Mouse (Mus musculus) lung, postnatal 10 days (tissue): ENCODE data around the gene Aoc1.
"Not testable (repeated sequence)": the region's sequence is repeated elsewhere in the genome, so short reads cannot be mapped to it uniquely, and the experiment has no call there.

ENCODE experiments used
- DNase-seq: peaks from one replicate; pipeline ENCODE4 v3.0.0; 2021

The Aoc1 gene

DNA sequence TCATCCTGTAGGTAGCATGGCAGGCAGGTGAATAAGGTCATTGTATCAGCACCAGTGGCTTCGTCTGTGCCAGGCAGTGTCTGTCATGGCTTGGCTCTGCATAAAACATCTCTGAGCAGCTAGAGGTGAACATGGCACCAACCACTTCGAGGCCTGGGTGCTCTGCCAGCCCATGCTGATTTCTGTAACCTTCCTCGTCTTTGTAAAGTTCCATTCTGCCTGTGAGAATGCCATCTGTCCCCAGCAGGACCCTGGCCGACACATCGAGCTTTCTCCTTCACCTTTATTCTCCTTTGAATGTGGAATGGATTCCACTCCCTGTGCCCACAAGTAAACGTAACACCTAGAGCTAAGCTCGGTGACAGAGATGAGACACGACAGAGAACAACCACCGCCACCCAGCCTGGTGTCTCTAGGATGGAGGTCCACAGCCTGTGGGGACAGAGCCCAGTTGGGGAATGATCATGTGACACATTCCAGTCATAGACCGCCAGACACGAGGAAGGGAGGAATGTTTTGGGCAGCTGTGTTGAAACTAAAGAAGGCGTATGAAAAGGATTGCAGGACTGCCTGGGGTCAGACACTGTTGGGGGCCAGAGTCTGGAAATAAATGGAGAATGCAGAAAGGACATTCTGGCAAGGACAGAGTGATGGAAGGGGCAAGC, 10.9 kb upstream of the Aoc1 start:
- peak; percentile 54 for DNase-seq

DNA sequence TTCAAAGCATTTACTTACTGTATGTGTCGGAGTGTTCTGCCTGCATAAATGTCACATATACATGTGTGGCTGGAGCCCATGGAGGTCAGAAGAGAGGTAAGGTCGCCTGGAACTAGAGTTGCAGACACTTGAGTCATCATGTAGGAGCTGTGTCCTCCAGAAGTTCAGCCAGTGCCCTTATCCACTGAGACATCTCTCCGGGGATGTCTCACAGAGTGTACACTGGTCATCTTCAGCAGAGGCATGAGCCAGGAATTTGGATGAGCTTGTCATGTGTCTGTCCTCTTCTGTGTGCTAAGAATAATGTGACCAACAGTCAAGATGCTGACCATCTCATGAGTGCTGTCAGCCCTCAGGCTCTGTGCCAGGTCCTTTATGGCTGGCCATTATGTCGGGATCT, 9.9 kb upstream of the Aoc1 start:
- DNase-seq = no peak

DNA sequence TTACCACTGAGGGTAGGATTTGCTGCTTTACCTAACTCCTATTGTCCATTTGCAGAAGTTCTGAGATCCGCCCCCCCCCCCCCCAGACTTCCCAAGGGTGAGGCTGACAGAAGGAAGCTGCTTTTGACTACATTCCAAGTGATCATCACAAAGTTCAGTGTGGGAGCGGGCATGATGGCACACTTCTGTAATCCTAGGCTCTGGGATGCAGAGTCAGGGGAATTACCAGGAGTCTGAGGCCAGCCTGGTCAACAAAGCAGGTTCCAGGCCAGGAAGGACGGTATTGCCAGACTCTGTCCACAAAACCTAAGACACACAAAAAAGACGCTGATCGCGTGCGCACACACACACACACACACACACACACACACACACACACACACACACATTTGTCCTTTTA, 9.2 kb upstream of the Aoc1 start:
- DNase-seq = peak; percentile 23

DNA sequence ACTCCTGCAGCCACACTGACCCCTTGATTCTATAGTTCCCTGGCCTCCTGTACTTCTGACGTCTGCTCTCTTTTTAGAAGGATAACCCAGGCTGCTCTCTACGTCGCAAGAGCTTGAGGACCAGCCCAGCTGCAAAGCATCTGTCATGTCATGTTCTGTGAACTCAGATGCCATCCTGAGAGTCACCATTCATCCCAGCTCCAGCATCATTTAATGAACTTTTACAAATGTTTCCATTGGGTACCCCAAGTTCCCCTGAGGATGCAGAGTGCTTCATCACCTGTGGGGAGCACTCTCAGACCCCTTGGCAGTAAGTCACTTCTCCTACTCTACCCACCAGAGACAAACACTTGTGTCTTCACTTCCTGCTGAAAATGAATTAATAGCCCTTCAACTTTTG, 8.5 kb upstream of the Aoc1 start:
- DNase-seq = no peak

DNA sequence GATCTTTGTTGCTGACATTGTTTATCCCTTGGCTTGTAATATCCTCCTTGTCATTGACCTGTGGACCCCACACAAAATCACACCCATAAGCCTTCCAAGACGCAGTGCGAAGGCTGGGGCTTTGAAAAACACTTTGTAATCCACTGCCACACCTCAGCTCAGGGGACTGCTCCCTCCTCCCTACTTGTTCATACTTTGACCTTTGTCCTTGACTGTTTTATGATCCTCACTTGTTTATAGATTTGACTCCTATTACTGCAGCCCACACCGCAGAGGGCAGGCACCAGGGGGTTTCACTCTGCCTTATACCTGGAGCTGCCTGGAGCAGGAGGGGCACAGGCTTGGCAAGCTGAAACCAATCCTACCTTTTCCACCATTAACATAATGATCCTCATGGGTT, 8.0 kb upstream of the Aoc1 start:
- DNase-seq = no peak

DNA sequence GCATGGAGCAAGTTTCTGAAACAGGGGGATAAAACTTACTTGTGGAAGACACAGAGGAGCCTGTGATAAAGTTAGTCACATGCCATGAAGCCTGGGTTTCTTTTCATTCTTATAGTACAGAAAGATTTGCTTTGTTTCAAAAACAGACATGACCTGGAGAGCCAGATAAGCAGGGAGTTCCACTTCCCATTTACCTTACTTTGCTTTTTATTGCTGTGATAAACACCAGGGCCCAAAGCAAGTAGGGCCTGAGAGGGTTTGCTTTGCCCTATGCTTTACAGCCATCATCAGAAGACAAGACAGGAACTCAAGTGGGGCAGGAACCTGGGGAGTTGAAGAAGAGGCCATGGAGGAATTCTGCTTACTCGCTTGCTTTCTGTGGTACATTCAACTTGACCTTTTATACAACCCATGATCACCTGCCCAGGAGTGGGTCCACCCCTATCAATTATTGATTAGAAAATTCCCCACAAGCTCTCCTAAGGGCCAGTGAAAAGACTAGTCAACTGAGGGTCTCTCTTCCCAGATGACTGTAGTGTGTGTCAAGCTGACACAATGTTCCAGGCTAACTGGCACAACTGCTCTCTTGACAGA, 7.4 kb upstream of the Aoc1 start:
- DNase-seq = no peak

DNA sequence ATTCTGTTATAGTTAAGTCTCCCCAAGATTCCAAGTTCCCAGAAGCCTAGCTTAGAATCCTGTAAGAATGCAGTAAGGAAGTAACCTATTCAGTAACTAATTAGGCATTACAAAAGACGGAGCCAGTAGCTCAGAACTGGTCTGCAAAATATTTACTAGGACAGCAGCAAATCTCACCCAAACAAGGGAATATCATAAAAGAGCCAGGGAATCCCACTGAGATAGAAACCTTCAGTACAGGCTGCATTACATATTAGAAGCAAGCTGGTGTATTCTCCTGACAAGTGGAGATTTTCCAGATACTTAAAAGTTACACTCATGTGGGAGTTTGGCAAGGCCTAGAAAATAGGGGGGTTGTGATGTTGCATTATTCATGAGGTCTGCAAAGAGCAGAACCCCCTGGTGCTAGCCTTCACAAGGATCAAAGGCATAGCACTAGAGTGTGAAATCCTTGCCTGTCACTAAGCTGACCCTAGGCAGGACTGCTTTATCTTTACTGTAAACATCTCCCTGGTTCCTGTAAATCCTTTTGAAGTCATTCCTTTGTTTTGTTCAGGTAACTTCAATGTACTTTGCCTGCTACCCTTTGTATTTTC, 6.2 kb upstream of the Aoc1 start:
- not testable (repeated sequence) for DNase-seq

DNA sequence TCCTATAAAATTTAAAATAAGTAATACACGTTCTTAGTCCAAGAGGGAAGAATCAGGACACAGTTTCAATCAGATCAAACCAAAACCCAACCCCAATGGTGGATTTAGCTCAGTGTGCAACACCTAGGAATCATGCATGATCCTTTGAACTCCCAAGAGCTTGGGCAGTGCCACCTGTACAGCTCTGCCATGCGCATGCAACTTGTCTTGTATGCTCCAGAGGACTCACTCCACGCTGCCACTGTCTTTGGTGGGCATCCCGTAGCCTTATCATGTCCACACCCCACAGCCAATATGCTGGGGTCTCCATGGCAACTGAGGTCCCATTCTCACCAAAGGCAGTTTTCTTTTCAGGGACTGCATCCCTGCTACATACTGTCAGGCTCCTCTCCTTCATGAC, 5.5 kb upstream of the Aoc1 start:
- DNase-seq = no peak

DNA sequence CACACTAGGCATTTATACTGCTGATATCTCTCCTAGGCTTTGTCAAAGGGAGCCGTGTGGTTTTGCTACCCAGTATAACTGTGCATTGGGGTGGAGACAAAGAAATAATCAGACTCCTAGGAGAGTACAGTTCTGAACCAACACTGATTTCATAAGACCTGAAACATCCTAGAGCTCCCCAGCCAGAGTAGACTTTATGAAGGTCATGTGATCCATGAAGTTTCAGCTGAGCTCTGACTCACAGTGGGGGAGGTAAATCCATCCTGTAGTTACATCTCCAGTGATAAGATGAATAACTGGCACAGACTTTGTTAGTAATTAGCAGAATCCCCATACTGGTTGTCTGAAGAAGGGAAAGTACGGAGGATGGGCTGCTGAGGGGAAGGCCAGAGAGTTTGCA, 2.9 kb upstream of the Aoc1 start:
- no peak for DNase-seq

DNA sequence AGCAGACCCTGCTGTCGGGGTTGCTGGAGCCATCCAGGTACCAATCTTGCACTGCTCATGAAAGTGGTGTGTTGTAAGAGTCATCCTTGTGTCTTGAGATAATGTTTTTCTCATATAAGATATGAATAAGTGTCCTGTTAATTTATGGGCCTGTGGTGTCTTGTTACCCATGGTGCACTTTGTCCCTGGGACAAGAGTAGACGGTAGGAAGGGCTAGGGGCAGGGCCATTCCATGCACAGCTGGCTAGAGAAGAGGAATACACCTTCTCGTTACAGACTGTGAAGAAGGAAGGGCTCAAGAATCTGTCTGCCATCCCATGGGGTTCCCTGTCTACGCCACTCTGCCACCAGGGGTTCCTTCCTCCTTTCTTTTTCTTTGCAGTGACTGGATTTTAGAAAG, 1.9 kb downstream of the Aoc1 start:
- DNase-seq = no peak

DNA sequence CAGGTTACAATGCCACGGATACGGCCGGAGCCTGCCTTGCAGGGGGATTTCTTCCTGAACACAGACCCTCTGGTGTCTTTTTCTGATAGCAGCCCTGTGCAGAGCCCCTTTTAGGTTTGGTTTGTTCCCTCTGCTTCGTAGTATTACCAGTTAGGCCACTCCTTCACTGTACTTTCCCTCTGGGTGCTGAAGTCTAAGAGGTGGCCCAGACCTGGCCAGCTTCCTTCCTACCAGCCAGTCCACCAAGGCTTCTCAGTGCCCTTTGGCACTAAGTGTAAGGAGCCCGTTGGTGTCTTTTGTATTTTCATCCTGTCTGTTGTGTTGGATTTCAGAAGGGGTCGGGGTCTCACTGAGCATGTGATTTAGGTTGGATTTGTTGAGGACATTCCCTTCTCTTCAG, 2.8 kb downstream of the Aoc1 start:
- no peak for DNase-seq

DNA sequence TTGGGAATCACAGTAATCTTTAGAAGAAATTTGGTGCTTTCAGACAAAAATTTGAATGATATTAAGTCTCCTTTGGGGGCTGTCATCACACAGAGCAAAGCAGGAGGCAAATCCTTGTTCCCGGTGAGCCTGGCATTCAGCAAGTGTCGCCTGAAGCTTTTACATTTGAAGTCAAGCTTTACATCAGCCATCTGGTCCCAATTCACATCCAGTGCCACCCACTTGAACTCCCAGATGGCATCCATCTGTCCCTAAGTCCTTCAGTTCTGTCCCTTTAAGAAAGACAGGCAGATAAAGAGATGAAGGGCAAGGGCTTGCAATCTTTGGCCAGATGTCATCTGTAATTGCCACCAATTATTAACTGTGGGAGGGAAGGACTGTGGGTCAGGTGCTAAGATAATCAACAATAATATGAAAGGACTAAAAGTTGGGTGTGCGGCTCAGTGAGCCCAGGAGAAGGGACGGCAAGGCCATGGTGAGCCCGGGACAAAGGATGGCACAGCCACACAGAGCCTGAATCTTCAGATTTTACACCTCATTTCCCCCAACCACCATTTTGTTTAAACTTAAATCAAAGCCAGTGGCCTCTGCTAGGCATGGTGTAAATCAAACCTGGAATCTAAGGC, 3.9 kb downstream of the Aoc1 start:
- no peak for DNase-seq

DNA sequence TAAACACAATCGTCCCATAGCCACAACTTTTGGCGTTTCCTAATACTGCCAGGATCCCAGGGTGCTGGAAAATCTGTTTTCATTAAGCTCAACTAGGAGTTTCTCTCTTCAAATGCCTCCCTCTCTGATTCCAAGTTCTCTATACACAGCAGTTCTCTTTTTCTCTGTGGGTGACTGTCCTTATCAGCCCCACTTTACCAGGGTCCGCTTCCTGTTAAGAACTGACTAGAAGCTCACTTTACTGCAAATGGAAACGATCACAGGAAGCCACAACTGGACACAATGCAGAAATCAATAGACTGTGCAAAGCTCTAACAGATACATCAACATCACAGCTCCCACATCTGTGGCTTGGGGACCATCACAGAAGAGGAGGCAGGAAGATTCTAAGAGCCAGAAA, 21.5 kb downstream of the Aoc1 start:
- no peak for DNase-seq

DNA sequence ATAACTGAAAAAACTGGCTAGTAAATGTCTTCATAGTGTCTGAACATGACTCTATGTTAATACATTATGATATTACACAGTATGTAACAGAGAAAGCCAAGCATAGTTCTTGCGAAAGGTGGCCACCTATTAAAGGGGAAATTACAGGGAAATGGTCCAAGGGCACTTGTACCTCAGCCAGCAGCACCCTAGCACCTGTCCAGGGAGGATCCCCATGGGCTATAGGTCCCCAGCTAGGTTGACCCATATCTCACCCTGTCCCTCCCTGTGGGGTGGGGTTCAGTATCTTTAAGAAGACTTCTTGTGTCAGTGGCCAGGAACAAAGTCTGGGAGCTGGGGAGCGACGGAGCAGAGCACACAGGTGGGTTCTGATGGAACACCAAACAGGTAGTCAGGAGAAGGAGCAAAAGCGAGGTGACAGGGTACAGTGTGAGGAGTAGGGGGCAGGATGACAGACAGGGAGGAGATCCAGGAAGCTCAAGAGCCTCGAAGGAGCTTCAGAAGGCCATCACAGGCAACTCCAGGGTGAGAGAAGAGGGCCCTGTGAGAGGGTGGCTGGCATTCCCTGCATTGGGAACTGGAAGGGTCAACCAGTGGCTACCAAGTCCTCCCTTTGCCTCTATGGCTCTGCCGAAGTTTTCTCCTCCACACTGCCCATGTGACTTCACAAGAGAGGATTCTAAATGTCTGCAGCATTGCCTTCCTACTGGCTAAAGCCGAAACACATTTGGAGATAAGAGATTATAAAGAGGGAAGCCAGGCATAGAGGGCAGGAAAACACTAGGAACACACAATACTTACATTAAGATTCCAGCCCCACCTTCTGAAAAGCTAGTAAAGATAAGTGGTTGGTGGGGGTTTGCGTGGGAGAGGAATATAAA, 22.5 kb downstream of the Aoc1 start:
- no peak for DNase-seq

DNA sequence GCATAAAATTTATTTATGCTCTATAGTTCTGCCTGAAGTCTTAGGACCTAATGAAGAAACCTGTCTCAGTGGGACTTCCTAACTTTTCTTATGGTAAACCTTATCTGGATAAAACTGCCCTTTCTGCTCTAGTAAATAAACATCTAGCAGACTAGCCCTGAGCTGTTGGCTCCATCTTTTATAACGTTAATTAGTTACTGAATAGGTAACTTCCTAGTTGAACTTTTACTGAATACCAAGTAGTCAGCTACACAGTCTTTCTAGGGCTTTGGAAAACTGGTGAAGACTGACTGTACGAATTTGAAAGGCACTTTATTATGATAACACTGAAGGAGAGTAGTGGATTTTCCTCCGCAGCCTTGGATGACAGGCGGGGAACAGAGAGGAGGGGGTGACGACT, 23.2 kb downstream of the Aoc1 start:
- DNase-seq = no peak

DNA sequence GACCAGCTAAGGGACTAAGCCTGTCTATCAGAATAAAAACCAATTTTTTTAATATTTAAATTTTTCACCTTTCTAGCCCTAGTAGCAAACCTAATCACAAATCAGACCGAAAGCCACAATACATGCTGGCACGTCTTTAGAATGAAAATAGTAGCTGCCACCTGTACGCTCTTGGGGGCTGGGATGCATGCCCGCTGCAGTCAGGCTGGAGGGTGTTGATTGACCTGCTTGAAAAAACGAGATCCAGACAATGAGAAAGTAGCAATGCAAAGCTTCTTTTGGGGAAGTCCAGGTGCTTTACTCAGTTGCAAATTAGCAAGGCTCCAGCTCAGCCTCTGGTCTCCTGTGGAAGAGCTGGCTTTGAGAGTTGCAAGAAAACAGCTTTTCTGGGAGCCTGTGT, 24.3 kb downstream of the Aoc1 start:
- no peak for DNase-seq

DNA sequence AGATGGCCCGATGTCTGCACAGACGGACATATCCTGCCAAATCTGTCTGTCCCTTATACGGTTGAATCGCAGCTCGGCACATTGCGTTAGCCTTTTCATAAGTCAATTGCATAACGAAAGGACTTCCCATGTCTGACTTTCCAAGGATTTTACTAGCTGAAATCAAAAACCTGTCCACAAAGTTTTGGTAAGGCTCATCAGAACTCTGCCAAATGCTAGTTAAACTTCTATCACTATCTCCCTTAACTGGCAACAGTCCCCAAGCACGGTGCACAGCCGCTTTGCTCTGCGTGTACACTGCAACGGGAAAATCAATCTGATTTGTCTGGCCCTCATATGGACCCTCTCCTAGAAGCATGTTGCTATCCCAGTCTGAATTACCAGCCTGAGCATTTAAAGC, 28.6 kb downstream of the Aoc1 start:
- not testable (repeated sequence) for DNase-seq

DNA sequence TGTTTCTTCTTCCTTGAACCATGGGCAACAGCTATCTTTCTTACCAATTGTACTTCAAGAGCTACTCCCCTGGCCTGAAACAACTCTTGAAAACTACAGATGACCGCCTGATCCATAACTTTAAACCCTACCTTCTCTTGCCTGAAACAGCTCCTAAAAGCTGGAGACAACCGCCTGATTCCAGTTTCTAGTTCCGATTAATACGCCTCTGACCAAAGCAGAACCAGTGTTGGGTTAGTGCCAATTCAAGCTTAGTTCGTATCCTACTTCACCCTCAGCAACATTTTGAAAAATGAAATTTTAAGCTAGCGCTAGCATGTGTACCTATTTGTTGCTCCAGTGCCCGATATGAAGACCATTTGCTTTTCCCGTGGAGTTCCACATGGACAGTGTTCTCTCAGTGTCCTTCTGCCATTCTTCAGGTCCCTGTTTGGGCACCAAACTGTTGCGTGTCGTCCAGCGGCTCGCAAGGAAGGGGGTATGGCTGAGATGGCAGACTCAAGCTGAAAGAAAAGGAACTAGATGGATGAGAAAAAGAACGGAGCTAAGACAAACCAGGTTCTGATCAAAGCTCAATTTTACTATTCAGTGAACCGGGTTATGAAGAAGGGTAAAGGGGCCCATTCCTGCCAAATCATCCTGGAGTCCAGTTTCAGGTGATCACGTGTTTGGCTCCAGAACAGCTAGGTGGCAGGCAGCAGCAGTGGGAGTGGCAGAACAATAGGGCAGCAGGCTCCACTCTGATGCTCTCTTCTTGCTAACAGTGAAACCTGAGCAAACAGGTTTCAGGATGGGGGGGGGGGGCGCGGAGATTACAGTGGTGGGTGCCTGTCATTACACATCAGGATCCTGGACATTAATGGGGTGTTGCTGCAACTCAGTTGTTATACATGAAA, 30.1 kb downstream of the Aoc1 start:
- DNase-seq = no peak

DNA sequence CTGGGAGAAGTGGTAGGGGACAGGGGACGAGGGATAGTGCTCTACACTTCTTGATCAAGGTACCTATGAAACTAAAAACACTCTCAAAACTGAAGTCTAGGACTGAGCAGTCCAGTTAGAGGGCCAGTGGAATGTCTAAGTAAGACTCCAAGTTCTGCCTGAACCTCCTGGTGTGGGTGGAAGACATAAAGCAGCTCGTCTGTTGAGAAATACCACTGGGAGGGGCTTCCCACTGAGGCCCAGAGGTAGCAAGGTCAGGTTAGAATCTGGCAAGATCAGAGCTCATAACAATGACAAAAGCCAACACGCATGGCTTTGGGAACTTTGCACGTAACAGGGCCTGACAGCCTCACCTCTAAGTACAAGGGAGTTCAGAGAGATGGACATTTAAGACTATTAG, 30.7 kb downstream of the Aoc1 start:
- DNase-seq = no peak

DNA sequence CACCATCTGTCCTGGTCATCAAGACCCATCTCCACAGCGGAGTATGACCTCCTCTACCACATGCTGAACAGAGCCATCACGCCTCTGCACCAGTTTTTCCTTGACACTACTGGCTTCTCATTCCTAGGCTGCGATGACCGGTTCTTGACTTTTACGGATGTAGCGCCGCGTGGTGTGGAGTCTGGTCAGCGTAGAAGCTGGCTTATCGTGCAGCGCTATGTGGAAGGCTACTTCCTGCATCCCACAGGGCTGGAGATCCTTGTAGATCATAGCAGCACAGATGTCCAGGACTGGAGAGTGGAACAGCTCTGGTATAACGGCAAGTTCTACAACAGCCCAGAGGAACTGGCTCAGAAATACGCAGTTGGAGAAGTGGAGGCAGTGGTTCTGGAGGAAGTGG, 32.9 kb downstream of the Aoc1 start:
- DNase-seq = no peak

DNA sequence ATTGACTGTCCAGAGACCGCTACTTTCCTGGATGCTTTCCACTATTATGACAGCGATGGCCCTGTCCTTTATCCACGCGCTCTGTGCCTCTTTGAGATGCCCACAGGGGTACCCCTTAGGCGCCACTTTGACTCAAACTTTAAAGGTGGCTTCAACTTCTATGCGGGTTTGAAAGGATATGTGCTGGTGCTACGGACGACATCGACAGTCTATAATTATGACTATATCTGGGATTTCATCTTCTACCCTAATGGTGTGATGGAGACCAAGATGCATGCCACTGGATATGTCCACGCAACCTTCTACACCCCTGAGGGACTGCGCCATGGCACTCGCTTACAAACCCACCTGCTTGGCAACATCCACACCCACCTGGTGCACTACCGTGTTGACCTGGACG, 33.7 kb downstream of the Aoc1 start:
- no peak for DNase-seq

DNA sequence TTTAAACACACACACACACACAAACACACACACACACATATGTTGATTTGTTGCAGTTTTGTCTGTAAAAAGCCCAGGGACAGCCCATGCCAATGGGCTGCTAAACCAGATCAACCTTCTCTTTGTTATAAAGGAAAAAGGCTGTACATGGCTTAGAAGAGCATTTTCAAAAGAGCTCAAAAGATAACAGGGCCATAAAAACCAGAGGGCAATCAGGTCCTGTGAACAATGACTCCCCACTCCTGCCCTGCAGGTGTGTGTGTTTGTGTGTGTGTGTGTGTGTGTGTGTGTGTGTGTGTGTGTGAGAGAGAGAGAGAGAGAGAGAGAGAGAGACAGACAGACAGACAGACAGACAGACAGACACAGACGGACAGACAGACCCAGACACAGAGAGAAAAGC, 36.5 kb downstream of the Aoc1 start:
- no peak for DNase-seq
